Mouse (Mus musculus): ENCODE results near the gene Psmb6. TPM values are rescaled to one million over a fixed set of nuclear protein-coding genes. Genes with fewer than 3 reads are reported as not detected.
A peak's percentile ranks its signal among the peaks of the same experiment; 100 is the strongest.
"Not testable (repeated sequence)": the region's sequence is repeated elsewhere in the genome, so short reads cannot be mapped to it uniquely, and the experiment has no call there.

Gene Psmb6
- polyA plus RNA-seq, 1 experiment = 658 TPM

- TF ChIP-seq CTCF (IDR thresholded peaks at IDR 0.05; ENCODE audit: control insufficient read depth, insufficient read depth, insufficient read length) (no peak), FOSL1 (IDR thresholded peaks at IDR 0.05; ENCODE audit: insufficient read depth, low read length, poor library complexity, severe bottlenecking) (no peak), MAX (IDR thresholded peaks at IDR 0.05) (no peak)
These were observed 385 bp upstream of the Psmb6 start for GRCm38 (mm10) chr11:70524782-70525181.

DNA sequence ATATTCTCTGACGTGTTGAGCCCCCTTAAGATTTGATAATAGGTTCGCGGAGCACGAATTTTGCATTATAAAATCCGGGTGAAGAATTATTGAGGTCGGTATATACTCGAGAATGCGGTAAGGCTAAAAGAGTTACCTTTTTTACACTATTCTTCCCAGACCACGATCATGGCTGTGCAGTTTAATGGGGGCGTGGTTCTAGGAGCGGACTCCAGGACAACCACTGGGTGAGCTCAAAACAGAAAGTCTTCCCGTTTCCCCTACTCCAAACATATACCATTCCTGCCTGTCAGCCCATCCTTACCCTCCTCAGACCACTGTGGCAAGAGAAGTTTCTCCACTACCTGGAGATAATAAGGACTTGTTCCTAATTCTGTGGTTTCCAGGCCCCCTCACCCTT lies 559 bp downstream of the Psmb6 start:
- H3K27me3 ChIP-seq (ENCODE audit: control insufficient read depth, insufficient read depth, insufficient read length) = no peaks in the 10 kb centered on the region
- H3ac ChIP-seq (ENCODE audit: control insufficient read depth, insufficient read length, low read depth) = peak overlapping the region; percentile 70
- TF ChIP-seq USF1 (IDR thresholded peaks at IDR 0.05; ENCODE audit: low read depth) (no peak), MYOD1 (IDR thresholded peaks at IDR 0.05; ENCODE audit: control insufficient read depth, insufficient read length, low read depth) (no peak), CEBPB (IDR thresholded peaks at IDR 0.05; ENCODE audit: low read depth) (no peak), MAX (IDR thresholded peaks at IDR 0.05) (no peak), MYOG (IDR thresholded peaks at IDR 0.05; ENCODE audit: control insufficient read depth, extremely low read depth, insufficient read length) (no peak), FOSL1 (IDR thresholded peaks at IDR 0.05; ENCODE audit: insufficient read depth, low read length, poor library complexity, severe bottlenecking) (no peak), CTCF (IDR thresholded peaks at IDR 0.05; ENCODE audit: control insufficient read depth, insufficient read depth, insufficient read length) (no peak)
- H3K36me3 ChIP-seq (ENCODE audit: control insufficient read depth, insufficient read depth) = peaks cover 35% of the 10 kb centered on the region
- peaks cover 16% of the 10 kb centered on the region for H3K79me3 ChIP-seq (ENCODE audit: low read depth)
- H3K4me3 ChIP-seq (ENCODE audit: insufficient read depth, poor library complexity, severe bottlenecking) = peak overlapping the region; percentile 97
- peaks cover 24% of the 10 kb centered on the region for H3K79me2 ChIP-seq (ENCODE audit: control insufficient read depth, insufficient read depth)

More at GRCm38 (mm10) chr11:70524782-70525181, 385 bp upstream of the Psmb6 start:
- H3K27me3 ChIP-seq (ENCODE audit: control insufficient read depth, insufficient read depth, insufficient read length) = no peaks in the 10 kb centered on the region
- H3K36me3 ChIP-seq (ENCODE audit: control insufficient read depth, insufficient read depth) = peaks cover 35% of the 10 kb centered on the region
- H3ac ChIP-seq (ENCODE audit: control insufficient read depth, insufficient read length, low read depth) = no peak overlapping the region
- peaks cover 16% of the 10 kb centered on the region for H3K79me3 ChIP-seq (ENCODE audit: low read depth)
- peak overlapping the region; percentile 21 for H3K4me3 ChIP-seq (ENCODE audit: insufficient read depth, poor library complexity, severe bottlenecking)
- H3K79me2 ChIP-seq (ENCODE audit: control insufficient read depth, insufficient read depth) = peaks cover 24% of the 10 kb centered on the region

DNA sequence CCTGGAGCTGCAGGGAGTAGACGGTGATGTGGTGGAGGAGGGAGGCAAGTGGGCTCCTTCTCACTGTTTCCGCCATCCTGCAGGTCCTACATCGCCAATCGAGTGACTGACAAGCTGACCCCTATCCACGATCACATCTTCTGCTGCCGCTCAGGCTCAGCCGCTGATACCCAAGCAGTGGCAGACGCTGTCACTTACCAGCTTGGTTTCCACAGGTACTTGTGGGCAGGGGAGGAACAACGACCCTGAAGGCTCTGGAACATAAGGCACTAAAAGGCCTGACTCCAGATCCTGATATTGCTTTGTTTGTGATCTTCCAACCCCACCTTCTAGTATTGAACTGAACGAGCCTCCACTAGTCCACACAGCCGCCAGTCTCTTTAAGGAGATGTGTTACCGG lies 1.0 kb downstream of the Psmb6 start:
- Histone ChIP-seq H3K4me3 (ENCODE audit: insufficient read depth, poor library complexity, severe bottlenecking) (peak overlapping the region; percentile 97), H3K27me3 (ENCODE audit: control insufficient read depth, insufficient read depth, insufficient read length) (no peaks in the 10 kb centered on the region), H3K79me3 (ENCODE audit: low read depth) (peaks cover 16% of the 10 kb centered on the region), H3ac (ENCODE audit: control insufficient read depth, insufficient read length, low read depth) (no peak overlapping the region), H3K79me2 (ENCODE audit: control insufficient read depth, insufficient read depth) (peaks cover 24% of the 10 kb centered on the region), H3K36me3 (ENCODE audit: control insufficient read depth, insufficient read depth) (peaks cover 35% of the 10 kb centered on the region)
- no peak for TF ChIP-seq MYOD1 (IDR thresholded peaks at IDR 0.05; ENCODE audit: control insufficient read depth, insufficient read length, low read depth)
- TF ChIP-seq MAX (IDR thresholded peaks at IDR 0.05) = no peak
- no peak for TF ChIP-seq USF1 (IDR thresholded peaks at IDR 0.05; ENCODE audit: low read depth)
- no peak for TF ChIP-seq CEBPB (IDR thresholded peaks at IDR 0.05; ENCODE audit: low read depth)

DNA sequence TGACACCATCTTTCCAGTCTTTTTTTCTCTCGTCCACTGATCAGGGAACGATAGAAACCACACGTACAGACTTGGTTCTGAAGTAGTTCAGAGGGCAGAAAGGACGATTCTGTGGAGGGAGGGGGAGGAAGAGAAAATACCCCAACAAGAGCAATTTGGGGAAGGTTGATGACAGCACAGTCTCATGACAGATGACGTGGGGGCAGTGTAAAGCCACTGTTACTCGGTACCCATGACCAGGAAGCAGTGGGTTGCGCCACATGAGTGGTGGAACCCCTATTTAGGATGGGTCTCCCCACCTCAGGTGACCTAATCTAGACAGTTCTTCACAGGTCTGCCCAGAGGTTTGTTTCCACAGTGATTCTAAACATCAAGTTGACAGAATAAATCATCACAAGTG lies 3.4 kb downstream of the Psmb6 start:
- H3K79me3 ChIP-seq (ENCODE audit: low read depth) = peaks cover 16% of the 10 kb centered on the region
- H3K36me3 ChIP-seq (ENCODE audit: control insufficient read depth, insufficient read depth) = peaks cover 35% of the 10 kb centered on the region
- H3K27me3 ChIP-seq (ENCODE audit: control insufficient read depth, insufficient read depth, insufficient read length) = no peaks in the 10 kb centered on the region
- H3K4me3 ChIP-seq (ENCODE audit: insufficient read depth, poor library complexity, severe bottlenecking) = no peak overlapping the region
- TF ChIP-seq FOSL1 (IDR thresholded peaks at IDR 0.05; ENCODE audit: insufficient read depth, low read length, poor library complexity, severe bottlenecking) (no peak), MAX (IDR thresholded peaks at IDR 0.05) (no peak), MYOG (IDR thresholded peaks at IDR 0.05; ENCODE audit: control insufficient read depth, extremely low read depth, insufficient read length) (no peak), CTCF (IDR thresholded peaks at IDR 0.05; ENCODE audit: control insufficient read depth, insufficient read depth, insufficient read length) (no peak), MYOD1 (IDR thresholded peaks at IDR 0.05; ENCODE audit: control insufficient read depth, insufficient read length, low read depth) (no peak), USF1 (IDR thresholded peaks at IDR 0.05; ENCODE audit: low read depth) (no peak), CEBPB (IDR thresholded peaks at IDR 0.05; ENCODE audit: low read depth) (no peak)
- H3K79me2 ChIP-seq (ENCODE audit: control insufficient read depth, insufficient read depth) = peaks cover 24% of the 10 kb centered on the region
- no peak overlapping the region for H3ac ChIP-seq (ENCODE audit: control insufficient read depth, insufficient read length, low read depth)

GRCm38 (mm10) chr11:70531065-70531464 lies 5.9 kb downstream of the Psmb6 start:
- not testable (repeated sequence) for H3K4me3 ChIP-seq (ENCODE audit: insufficient read depth, poor library complexity, severe bottlenecking); H3K79me3 ChIP-seq (ENCODE audit: low read depth); H3ac ChIP-seq (ENCODE audit: control insufficient read depth, insufficient read length, low read depth); H3K27me3 ChIP-seq (ENCODE audit: control insufficient read depth, insufficient read depth, insufficient read length)
- Histone ChIP-seq H3K36me3 (ENCODE audit: control insufficient read depth, insufficient read depth) (peaks cover 34% of the 10 kb centered on the region), H3K79me2 (ENCODE audit: control insufficient read depth, insufficient read depth) (peaks cover 15% of the 10 kb centered on the region)

DNA sequence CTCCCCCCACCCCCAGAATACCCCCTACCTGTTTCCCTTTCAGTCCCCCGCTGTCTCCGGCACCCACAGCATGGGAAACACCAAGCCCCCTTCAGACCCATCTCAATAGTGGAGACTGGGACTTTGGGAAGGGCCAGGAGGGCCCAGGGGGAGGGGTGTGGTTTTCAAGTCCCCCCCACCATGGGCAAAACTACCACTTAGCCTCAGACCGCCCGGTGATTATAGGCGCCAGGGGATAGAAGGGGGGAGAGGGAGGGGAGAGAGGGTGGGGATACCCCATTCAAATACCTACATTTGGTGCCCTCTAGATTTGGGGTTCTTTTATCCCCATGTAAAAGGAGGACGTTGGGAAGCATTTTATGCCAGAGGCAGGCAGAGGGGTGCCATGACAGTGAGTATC lies 7.7 kb downstream of the Psmb6 start, which contains the start of gene Gm40193:
Gm40193 (minus strand) TSS at position 101 of the 400 bp plus-strand sequence.
- no peak for TF ChIP-seq USF1 (IDR thresholded peaks at IDR 0.05; ENCODE audit: low read depth)
- no peak for TF ChIP-seq CEBPB (IDR thresholded peaks at IDR 0.05; ENCODE audit: low read depth)
- no peak for TF ChIP-seq CTCF (IDR thresholded peaks at IDR 0.05; ENCODE audit: control insufficient read depth, insufficient read depth, insufficient read length)
- TF ChIP-seq MAX (IDR thresholded peaks at IDR 0.05) = no peak
- TF ChIP-seq MYOG (IDR thresholded peaks at IDR 0.05; ENCODE audit: control insufficient read depth, extremely low read depth, insufficient read length) = no peak
- no peak for TF ChIP-seq FOSL1 (IDR thresholded peaks at IDR 0.05; ENCODE audit: insufficient read depth, low read length, poor library complexity, severe bottlenecking)
- TF ChIP-seq MYOD1 (IDR thresholded peaks at IDR 0.05; ENCODE audit: control insufficient read depth, insufficient read length, low read depth) = no peak
- Histone ChIP-seq H3ac (ENCODE audit: control insufficient read depth, insufficient read length, low read depth) (no peak within 1 kb of the TSS), H3K4me3 (ENCODE audit: insufficient read depth, poor library complexity, severe bottlenecking) (no peak within 1 kb of the TSS), H3K36me3 (ENCODE audit: control insufficient read depth, insufficient read depth) (peaks cover 16% of the 10 kb centered on the region), H3K79me3 (ENCODE audit: low read depth) (no peaks in the 10 kb centered on the region), H3K79me2 (ENCODE audit: control insufficient read depth, insufficient read depth) (no peaks in the 10 kb centered on the region), H3K27me3 (ENCODE audit: control insufficient read depth, insufficient read depth, insufficient read length) (no peaks in the 10 kb centered on the region)

All from C2C12 (cell line).